Mouse (Mus musculus): ENCODE measurements at regions not wholly inside any gene's neighbourhood (a gene's known extent, or its start where the extent isn't known, plus 50 kb on each side); places are given as distances from the start of the nearest gene placed in this dataset.

- DNase-seq (ENCODE audit: low read depth, low spot score) = no peak
These were observed 1561.2 kb upstream of the Zeb2 start for GRCm38 (mm10) chr2:46678366-46678765.

GRCm38 (mm10) chr2:46669517-46670291 lies 1552.5 kb upstream of the Zeb2 start:
- no peak for DNase-seq (ENCODE audit: low read depth, low spot score)

- no peak for DNase-seq (ENCODE audit: low read depth, low spot score)
These were observed 1549.8 kb upstream of the Zeb2 start for GRCm38 (mm10) chr2:46666990-46667337.

GRCm38 (mm10) chr2:46666084-46666989 lies 1549.1 kb upstream of the Zeb2 start:
- DNase-seq (ENCODE audit: low read depth, low spot score) = no peak

- no peak for DNase-seq (ENCODE audit: low read depth, low spot score)
These were observed 1544.7 kb upstream of the Zeb2 start for GRCm38 (mm10) chr2:46661876-46662275.

GRCm38 (mm10) chr2:46660577-46660976 lies 1543.4 kb upstream of the Zeb2 start:
- no peak for DNase-seq (ENCODE audit: low read depth, low spot score)

GRCm38 (mm10) chr2:46655289-46655688 lies 1538.1 kb upstream of the Zeb2 start:
- no peak for DNase-seq (ENCODE audit: low read depth, low spot score)

GRCm38 (mm10) chr2:46652616-46653015 lies 1535.4 kb upstream of the Zeb2 start:
- no peak for DNase-seq (ENCODE audit: low read depth, low spot score)

GRCm38 (mm10) chr2:46646366-46646765 lies 1529.2 kb upstream of the Zeb2 start:
- DNase-seq (ENCODE audit: low read depth, low spot score) = no peak

- DNase-seq (ENCODE audit: low read depth, low spot score) = no peak
These were observed 1492.0 kb upstream of the Zeb2 start for GRCm38 (mm10) chr2:46609217-46609616.

- no peak for DNase-seq (ENCODE audit: low read depth, low spot score)
These were observed 1464.6 kb upstream of the Zeb2 start for GRCm38 (mm10) chr2:46581773-46582172.

- DNase-seq (ENCODE audit: low read depth, low spot score) = no peak
These were observed 1453.2 kb upstream of the Zeb2 start for GRCm38 (mm10) chr2:46570416-46570815.

- no peak for DNase-seq (ENCODE audit: low read depth, low spot score)
These were observed 1416.2 kb upstream of the Zeb2 start for GRCm38 (mm10) chr2:46533395-46533794.

GRCm38 (mm10) chr2:46530686-46531085 lies 1413.5 kb upstream of the Zeb2 start:
- no peak for DNase-seq (ENCODE audit: low read depth, low spot score)

- DNase-seq (ENCODE audit: low read depth, low spot score) = no peak
These were observed 1408.0 kb upstream of the Zeb2 start for GRCm38 (mm10) chr2:46525223-46525622.

GRCm38 (mm10) chr2:46524625-46525024 lies 1407.4 kb upstream of the Zeb2 start:
- no peak for DNase-seq (ENCODE audit: low read depth, low spot score)

- DNase-seq (ENCODE audit: low read depth, low spot score) = no peak
These were observed 1404.2 kb upstream of the Zeb2 start for GRCm38 (mm10) chr2:46521147-46521965.

- no peak for DNase-seq (ENCODE audit: low read depth, low spot score)
These were observed 1395.2 kb upstream of the Zeb2 start for GRCm38 (mm10) chr2:46512237-46513028.

- DNase-seq (ENCODE audit: low read depth, low spot score) = no peak
These were observed 1389.8 kb upstream of the Zeb2 start for GRCm38 (mm10) chr2:46506951-46507350.

GRCm38 (mm10) chr2:46503074-46503473 lies 1385.9 kb upstream of the Zeb2 start:
- DNase-seq (ENCODE audit: low read depth, low spot score) = no peak

GRCm38 (mm10) chr2:46492299-46492698 lies 1375.1 kb upstream of the Zeb2 start:
- DNase-seq (ENCODE audit: low read depth, low spot score) = no peak

Data from retina, adult 2 months (tissue).